Mouse (Mus musculus) kidney, adult 8-10 months (tissue): ENCODE measurements around the gene Cdk6.
"Not testable (repeated sequence)": the region's sequence is repeated elsewhere in the genome, so short reads cannot be mapped to it uniquely, and the experiment has no call there.

ENCODE experiments used
- DNase-seq, 2 experiments: peaks; one replicate each; pipeline ENCODE4 v3.0.0; 2022

Gene Cdk6

GRCm38 (mm10) chr5:3382343-3383040, 41.2 kb downstream of the Cdk6 start:
- DNase-seq = no peak

GRCm38 (mm10) chr5:3383547-3383946, 42.3 kb downstream of the Cdk6 start:
- no peak for DNase-seq

- DNase-seq = no peak
Measured at GRCm38 (mm10) chr5:3385078-3385477, 43.8 kb downstream of the Cdk6 start.

GRCm38 (mm10) chr5:3386021-3386730, 44.9 kb downstream of the Cdk6 start:
- no peak for DNase-seq

GRCm38 (mm10) chr5:3386731-3387087, 45.4 kb downstream of the Cdk6 start:
- DNase-seq = no peak

- no peak for DNase-seq
Measured at GRCm38 (mm10) chr5:3387138-3387537, 45.9 kb downstream of the Cdk6 start.

GRCm38 (mm10) chr5:3392856-3393255, 51.6 kb downstream of the Cdk6 start:
- no peak for DNase-seq

- no peak for DNase-seq
Measured at GRCm38 (mm10) chr5:3394145-3394544, 52.9 kb downstream of the Cdk6 start.

GRCm38 (mm10) chr5:3395020-3395419, 53.7 kb downstream of the Cdk6 start:
- no peak for DNase-seq

- DNase-seq = no peak
Measured at GRCm38 (mm10) chr5:3396214-3396613, 54.9 kb downstream of the Cdk6 start.

- DNase-seq = no peak
Measured at GRCm38 (mm10) chr5:3396910-3397575, 55.8 kb downstream of the Cdk6 start.

GRCm38 (mm10) chr5:3399784-3400494, 58.7 kb downstream of the Cdk6 start:
- no peak for DNase-seq

- no peak for DNase-seq
Measured at GRCm38 (mm10) chr5:3405102-3405501, 63.8 kb downstream of the Cdk6 start.

- DNase-seq = no peak
Measured at GRCm38 (mm10) chr5:3405503-3405902, 64.2 kb downstream of the Cdk6 start.

- DNase-seq = no peak
Measured at GRCm38 (mm10) chr5:3407926-3408325, 66.6 kb downstream of the Cdk6 start.

GRCm38 (mm10) chr5:3418183-3418582, 76.9 kb downstream of the Cdk6 start:
- not testable (repeated sequence) for DNase-seq

- DNase-seq = no peak
Measured at GRCm38 (mm10) chr5:3420094-3420831, 79.0 kb downstream of the Cdk6 start.

GRCm38 (mm10) chr5:3420832-3421228, 79.5 kb downstream of the Cdk6 start:
- DNase-seq = no peak

GRCm38 (mm10) chr5:3433131-3433700, 91.9 kb downstream of the Cdk6 start:
- peak; percentile 35 to 49 for DNase-seq

GRCm38 (mm10) chr5:3434105-3434504, 92.8 kb downstream of the Cdk6 start:
- DNase-seq = not testable (repeated sequence)

- peak; percentile 25 to 33 for DNase-seq
Measured at GRCm38 (mm10) chr5:3438453-3439003, 97.2 kb downstream of the Cdk6 start.

- DNase-seq = not testable (repeated sequence)
Measured at GRCm38 (mm10) chr5:3439386-3439785, 98.1 kb downstream of the Cdk6 start.
